Mouse (Mus musculus): ENCODE results near the gene Ahcyl2.

DNA sequence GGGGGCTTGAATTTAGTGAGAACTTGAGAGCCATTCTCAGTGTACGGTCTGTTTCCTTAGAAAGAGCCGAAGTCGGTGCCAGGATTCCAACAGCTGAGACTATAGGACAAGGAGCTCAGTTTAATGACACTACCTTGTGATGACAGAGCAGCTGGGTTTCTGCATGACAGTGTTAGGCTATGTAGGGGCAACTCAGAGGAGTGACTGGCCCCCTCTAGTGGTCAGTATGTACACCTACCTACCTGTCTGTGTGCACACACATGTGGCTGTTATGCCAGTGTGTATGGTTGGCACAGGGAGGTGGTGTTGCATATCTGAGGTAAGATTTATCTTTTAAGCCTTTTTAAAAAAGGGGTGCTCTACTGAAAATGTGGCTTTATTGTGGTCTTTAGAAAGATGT, 92.4 kb downstream of the Ahcyl2 start:
- TF ChIP-seq EP300 (IDR thresholded peaks at IDR 0.05) (no peak), CTCF (IDR thresholded peaks at IDR 0.05) (peak; percentile 75)

Measured in lung, postnatal 0 days (tissue).